Mouse (Mus musculus) lung, adult 2 months (tissue): ENCODE data around the gene Rufy1. TPM values are rescaled to one million over a fixed set of nuclear protein-coding genes. Genes with fewer than 3 reads are reported as not detected.
A peak's percentile ranks its signal among the peaks of the same experiment; 100 is the strongest.

Experiments used
- DNase-seq: peaks from one replicate; pipeline ENCODE4 v3.0.0; 2022
- H3K4me1 ChIP-seq: fragments of 200-500 bp; 2 replicates; pipeline ENCODE4 v1.6.1; 2011; ENCODE audit warnings: low read length; ENCODE audit not compliant: control insufficient read depth, insufficient read depth
- H3K4me3 ChIP-seq: fragments of 200-500 bp; replicated peaks from 2 replicates; pipeline ENCODE3; 2011; ENCODE audit warnings: low read depth, mild to moderate bottlenecking, control low read depth, low read length; ENCODE audit errors: extremely low read depth
- CTCF ChIP-seq: fragments of 200-500 bp; IDR thresholded peaks from 2 replicates; pipeline ENCODE4 v1.5.1; 2011; ENCODE audit warnings: mild to moderate bottlenecking, low read length, control low read depth; ENCODE audit not compliant: insufficient read depth
- POLR2A ChIP-seq: fragments of 200-500 bp; IDR thresholded peaks from 2 replicates; pipeline ENCODE4 v1.6.1; 2011; ENCODE audit warnings: low read depth, mild to moderate bottlenecking, control low read depth, low read length, borderline replicate concordance; ENCODE audit errors: extremely low read depth
- WGBS: fragments of 180-500 bp; shearing (Covaris S2); methylation state at CpG from one replicate; pipeline ENCODE4 v1.1.7; 2018; 5-methylcytosine and 5-hydroxymethylcytosine counted together
- polyA plus RNA-seq: library from polyadenylated mRNA; depleted of rRNA; stranded (reverse); fragments of >200 nt; gene quantifications from 2 replicates; pipeline ENCODE4 v1.2.3, GENCODE M21; 2012

Gene Rufy1
- polyA plus RNA-seq, 1 experiment: 22.1 TPM

- WGBS: 38% methylated on average over 10 of the region's 10 CpGs
- peaks cover 11% of the 10 kb centered on the region for H3K4me1 ChIP-seq
- TF ChIP-seq POLR2A (no peak), CTCF (no peak)
- H3K4me3 ChIP-seq: no peak overlapping the region
- DNase-seq: no peak
Observed at GRCm38 (mm10) chr11:50376156-50376790, 54.7 kb downstream of the Rufy1 start.

- no peak for TF ChIP-seq CTCF
- H3K4me1 ChIP-seq: peaks cover 9% of the 10 kb centered on the region
- H3K4me3 ChIP-seq: no peak overlapping the region
- no peak for DNase-seq
- 84% methylated on average over 5 of the region's 5 CpGs for WGBS
Observed at GRCm38 (mm10) chr11:50375421-50375820, 55.5 kb downstream of the Rufy1 start.

- TF ChIP-seq POLR2A (no peak), CTCF (no peak)
- no peak for DNase-seq
- Histone ChIP-seq H3K4me3 (no peak overlapping the region), H3K4me1 (peaks cover 6% of the 10 kb centered on the region)
- 88% methylated on average over 13 of the region's 13 CpGs for WGBS
Observed at GRCm38 (mm10) chr11:50374286-50375015, 56.5 kb downstream of the Rufy1 start.

- Histone ChIP-seq H3K4me1 (no peaks in the 10 kb centered on the region; the same call in 1 of the 2 replicates), H3K4me3 (no peak overlapping the region)
- DNase-seq: no peak
- TF ChIP-seq CTCF (no peak), POLR2A (no peak)
- 100% methylated on average over 1 of the region's 1 CpGs for WGBS
Observed at GRCm38 (mm10) chr11:50373621-50374020, 57.3 kb downstream of the Rufy1 start.

- no peak overlapping the region for H3K4me3 ChIP-seq
- no peaks in the 10 kb centered on the region; the same call in 1 of the 2 replicates for H3K4me1 ChIP-seq
- no peak for DNase-seq
- TF ChIP-seq CTCF: no peak
- TF ChIP-seq POLR2A: no peak
Observed at GRCm38 (mm10) chr11:50373086-50373485, 57.8 kb downstream of the Rufy1 start.

- Histone ChIP-seq H3K4me3 (no peak overlapping the region), H3K4me1 (no peaks in the 10 kb centered on the region; the same call in 1 of the 2 replicates)
- DNase-seq: no peak
- 95% methylated on average over 1 of the region's 1 CpGs for WGBS
- TF ChIP-seq POLR2A (no peak), CTCF (no peak)
Observed at GRCm38 (mm10) chr11:50371911-50372310, 59.0 kb downstream of the Rufy1 start.

- Histone ChIP-seq H3K4me3 (peak overlapping the region; percentile 61), H3K4me1 (no peaks in the 10 kb centered on the region; the same call in 1 of the 2 replicates)
- peak; percentile 44 for DNase-seq
- TF ChIP-seq CTCF (peak; percentile 38; the same call in 1 of the 2 replicates), POLR2A (no peak)
- WGBS: 3% methylated on average over 18 of the region's 18 CpGs
Observed at GRCm38 (mm10) chr11:50371399-50371841, 59.5 kb downstream of the Rufy1 start.

- no peaks in the 10 kb centered on the region for H3K4me1 ChIP-seq
- WGBS: 59% methylated on average over 4 of the region's 4 CpGs
- no peak for TF ChIP-seq POLR2A
- TF ChIP-seq CTCF: no peak
- no peak overlapping the region for H3K4me3 ChIP-seq
- no peak for DNase-seq
Observed at GRCm38 (mm10) chr11:50370969-50371368, 60.0 kb downstream of the Rufy1 start.

GRCm38 (mm10) chr11:50369360-50369911 is 61.5 kb downstream of the Rufy1 start:
- H3K4me1 ChIP-seq: no peaks in the 10 kb centered on the region
- WGBS: 77% methylated on average over 5 of the region's 5 CpGs

More at GRCm38 (mm10) chr11:50369360-50369911, 61.5 kb downstream of the Rufy1 start:
- no peak overlapping the region for H3K4me3 ChIP-seq
- TF ChIP-seq POLR2A: no peak
- TF ChIP-seq CTCF: no peak
- no peak for DNase-seq
